Mouse (Mus musculus): ENCODE data around the gene Daam1.

DNA sequence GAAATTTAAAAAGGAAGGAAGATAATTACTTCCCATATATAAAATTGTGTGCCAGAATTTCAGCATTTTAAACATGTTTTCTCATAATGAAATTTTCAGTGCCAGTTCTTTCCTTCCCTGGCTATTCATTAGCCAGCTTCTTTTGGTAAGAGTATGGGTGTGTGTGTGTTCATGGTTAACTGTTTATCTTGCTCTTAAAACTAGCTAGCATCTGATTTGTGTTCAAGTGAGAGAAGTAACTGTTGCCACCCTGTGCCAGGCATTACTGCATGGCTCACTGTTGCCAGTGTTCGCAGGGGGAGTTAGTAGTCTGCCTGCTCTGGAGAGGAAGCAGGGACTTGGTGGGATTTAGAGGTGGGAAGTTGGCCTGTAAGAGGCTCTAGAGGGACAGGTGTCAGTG, 81.4 kb downstream of the Daam1 start:
- TF ChIP-seq CTCF (IDR thresholded peaks at IDR 0.05; ENCODE audit: low read depth, low read length) (no peak), POLR2A (IDR thresholded peaks at IDR 0.05; ENCODE audit: extremely low read depth, insufficient read depth, low read length) (no peak)
